Mouse (Mus musculus): Measurements from ENCODE around the gene Atf1. TPM values are rescaled to one million over a fixed set of nuclear protein-coding genes. Genes with fewer than 3 reads are reported as not detected.
A peak's percentile ranks its signal among the peaks of the same experiment; 100 is the strongest.
"Not testable (repeated sequence)": the region's sequence is repeated elsewhere in the genome, so short reads cannot be mapped to it uniquely, and the experiment has no call there.

Atf1 gene
- polyA plus RNA-seq, 1 experiment: 14.3 TPM

DNA sequence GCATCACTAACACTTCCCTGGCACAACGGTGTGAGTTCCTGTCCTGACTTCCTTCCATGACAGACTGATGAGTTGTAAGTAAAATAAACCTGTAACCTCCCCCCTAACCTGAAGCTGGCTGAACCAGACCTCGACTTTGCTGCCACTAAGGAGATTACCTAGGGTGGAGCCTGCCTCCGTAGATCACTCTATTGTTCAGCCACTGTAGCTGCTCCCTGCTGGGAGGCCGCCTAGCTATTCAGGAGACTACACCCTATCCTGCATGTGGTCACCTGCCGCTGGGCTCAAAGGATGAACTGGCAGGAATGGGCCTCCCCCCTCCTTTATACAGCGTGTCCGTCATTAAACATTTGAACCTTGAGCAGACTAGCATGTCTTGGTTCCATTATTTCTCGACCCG lies 42.2 kb downstream of the Atf1 start:
- no peak for TF ChIP-seq CTCF (IDR thresholded peaks at IDR 0.05; ENCODE audit: extremely low read depth, insufficient read depth, low read length)
- no peak for TF ChIP-seq POLR2A (IDR thresholded peaks at IDR 0.05; ENCODE audit: extremely low read depth, insufficient read depth, low read length)
- Histone ChIP-seq H3K4me1 (ENCODE audit: control insufficient read depth, insufficient read depth, low read length) (no peaks in the 10 kb centered on the region), H3K27ac (ENCODE audit: insufficient read depth, low read length) (no peak overlapping the region), H3K4me3 (ENCODE audit: insufficient read depth, low read length) (no peak overlapping the region)

- H3K4me3 ChIP-seq (ENCODE audit: insufficient read depth, low read length); H3K4me1 ChIP-seq (ENCODE audit: control insufficient read depth, insufficient read depth, low read length); H3K27ac ChIP-seq (ENCODE audit: insufficient read depth, low read length): not testable (repeated sequence)
Observed at GRCm38 (mm10) chr15:100270609-100271008, 43.0 kb downstream of the Atf1 start.

DNA sequence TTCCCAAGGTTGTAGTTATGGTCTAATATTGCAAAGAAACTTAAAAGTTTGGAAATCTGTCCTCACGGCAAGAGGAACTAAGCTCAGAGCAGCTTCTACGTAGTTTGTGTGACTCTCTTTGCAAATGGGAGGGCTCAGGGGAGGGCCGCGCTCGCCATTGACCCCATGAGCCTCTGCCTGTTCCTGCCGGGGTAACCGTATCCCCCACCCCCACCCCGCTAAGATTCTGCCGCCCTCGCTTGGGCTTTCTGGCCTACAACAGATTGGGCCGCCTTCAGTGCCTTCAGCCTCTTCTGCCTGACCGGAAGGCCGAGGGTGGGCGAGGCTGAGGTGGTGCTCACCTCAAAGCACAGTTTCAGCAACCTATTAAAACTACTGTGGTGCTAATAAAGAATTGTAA lies 43.8 kb downstream of the Atf1 start:
- no peak overlapping the region for H3K4me3 ChIP-seq (ENCODE audit: insufficient read depth, low read length)
- TF ChIP-seq CTCF (IDR thresholded peaks at IDR 0.05; ENCODE audit: extremely low read depth, insufficient read depth, low read length) (no peak), POLR2A (IDR thresholded peaks at IDR 0.05; ENCODE audit: extremely low read depth, insufficient read depth, low read length) (no peak)
- H3K4me1 ChIP-seq (ENCODE audit: control insufficient read depth, insufficient read depth, low read length): no peaks in the 10 kb centered on the region
- no peak overlapping the region for H3K27ac ChIP-seq (ENCODE audit: insufficient read depth, low read length)

- H3K4me3 ChIP-seq (ENCODE audit: insufficient read depth, low read length); H3K4me1 ChIP-seq (ENCODE audit: control insufficient read depth, insufficient read depth, low read length); H3K27ac ChIP-seq (ENCODE audit: insufficient read depth, low read length): not testable (repeated sequence)
Observed at GRCm38 (mm10) chr15:100273791-100274308, 46.2 kb downstream of the Atf1 start.

DNA sequence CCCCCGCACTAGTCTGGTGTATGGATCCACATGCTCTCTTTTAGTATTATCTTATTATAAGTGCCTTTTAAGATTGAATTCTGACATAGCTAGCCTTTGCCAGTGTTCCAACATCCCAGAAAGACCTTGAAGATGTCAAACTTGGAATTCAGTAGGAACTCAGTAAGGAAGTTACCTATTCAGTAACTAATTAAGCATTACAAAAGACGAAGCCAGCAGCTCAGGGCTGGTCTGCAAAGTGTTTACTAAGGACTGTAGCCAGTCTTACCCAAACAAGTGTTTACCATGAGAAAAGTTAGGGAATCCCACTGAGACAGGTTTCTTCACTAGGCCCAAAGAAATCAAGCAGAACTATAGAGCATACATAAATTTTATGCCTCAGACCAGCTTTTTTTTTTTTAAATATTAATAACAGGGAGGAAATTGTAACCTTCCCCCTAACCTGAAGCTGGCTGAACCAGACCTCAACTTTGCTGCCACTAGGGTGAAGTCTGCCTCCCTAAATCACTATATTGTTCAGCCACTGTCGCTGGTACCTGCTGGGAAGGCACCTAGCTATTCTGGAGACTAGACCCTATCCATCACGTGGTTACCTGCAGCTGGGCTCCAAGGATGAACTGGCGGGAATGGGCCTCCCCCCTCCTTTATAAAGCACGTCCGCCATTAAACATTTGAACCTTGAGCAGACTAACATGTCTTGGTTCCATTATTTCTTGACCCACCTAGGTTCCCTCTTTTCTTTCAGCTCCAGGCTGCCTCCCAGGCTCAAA lies 47.4 kb downstream of the Atf1 start:
- Histone ChIP-seq H3K27ac (ENCODE audit: insufficient read depth, low read length) (no peak overlapping the region), H3K4me3 (ENCODE audit: insufficient read depth, low read length) (no peak overlapping the region), H3K4me1 (ENCODE audit: control insufficient read depth, insufficient read depth, low read length) (no peaks in the 10 kb centered on the region)
- no peak for TF ChIP-seq POLR2A (IDR thresholded peaks at IDR 0.05; ENCODE audit: extremely low read depth, insufficient read depth, low read length)
- TF ChIP-seq CTCF (IDR thresholded peaks at IDR 0.05; ENCODE audit: extremely low read depth, insufficient read depth, low read length): no peak

GRCm38 (mm10) chr15:100276403-100276802 lies 48.8 kb downstream of the Atf1 start:
- Histone ChIP-seq H3K27ac (ENCODE audit: insufficient read depth, low read length) (no peak overlapping the region), H3K4me1 (ENCODE audit: control insufficient read depth, insufficient read depth, low read length) (no peaks in the 10 kb centered on the region), H3K4me3 (ENCODE audit: insufficient read depth, low read length) (no peak overlapping the region)
- TF ChIP-seq CTCF (IDR thresholded peaks at IDR 0.05; ENCODE audit: extremely low read depth, insufficient read depth, low read length): no peak
- TF ChIP-seq POLR2A (IDR thresholded peaks at IDR 0.05; ENCODE audit: extremely low read depth, insufficient read depth, low read length): no peak

GRCm38 (mm10) chr15:100277586-100277985 lies 50.0 kb downstream of the Atf1 start:
- no peak overlapping the region for H3K4me3 ChIP-seq (ENCODE audit: insufficient read depth, low read length)
- TF ChIP-seq CTCF (IDR thresholded peaks at IDR 0.05; ENCODE audit: extremely low read depth, insufficient read depth, low read length) (no peak), POLR2A (IDR thresholded peaks at IDR 0.05; ENCODE audit: extremely low read depth, insufficient read depth, low read length) (no peak)
- no peak overlapping the region for H3K27ac ChIP-seq (ENCODE audit: insufficient read depth, low read length)
- H3K4me1 ChIP-seq (ENCODE audit: control insufficient read depth, insufficient read depth, low read length): no peaks in the 10 kb centered on the region

- Histone ChIP-seq H3K27ac (ENCODE audit: insufficient read depth, low read length) (no peak within 1 kb of the TSS), H3K4me3 (ENCODE audit: insufficient read depth, low read length) (no peak within 1 kb of the TSS), H3K4me1 (ENCODE audit: control insufficient read depth, insufficient read depth, low read length) (no peaks in the 10 kb centered on the region)
- no peak for TF ChIP-seq POLR2A (IDR thresholded peaks at IDR 0.05; ENCODE audit: extremely low read depth, insufficient read depth, low read length)
- TF ChIP-seq CTCF (IDR thresholded peaks at IDR 0.05; ENCODE audit: extremely low read depth, insufficient read depth, low read length): no peak
Observed at GRCm38 (mm10) chr15:100280626-100281025, 53.0 kb downstream of the Atf1 start, which contains the start of gene Tmprss12. Gene Tmprss12 (plus strand): TSS chr15:100280837.

DNA sequence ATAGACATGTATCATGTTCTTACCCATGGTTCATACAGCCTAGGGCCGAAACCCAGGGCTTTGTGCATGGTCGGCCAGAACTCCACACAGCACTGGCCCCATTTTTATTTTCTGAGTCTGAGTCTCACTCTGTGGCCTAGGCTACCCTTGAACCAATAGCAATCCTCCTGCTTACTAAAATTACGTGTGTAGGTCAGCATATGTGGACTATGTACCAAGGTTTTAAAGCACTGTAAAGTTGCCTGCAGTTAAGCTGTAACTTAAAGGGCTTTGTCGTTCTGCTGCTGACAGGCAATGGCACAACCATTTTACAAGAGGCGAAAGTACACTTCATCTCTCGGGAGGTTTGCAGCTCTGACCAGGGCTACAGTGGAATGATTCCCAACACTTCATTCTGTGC lies 61.4 kb downstream of the Atf1 start:
- TF ChIP-seq POLR2A (IDR thresholded peaks at IDR 0.05; ENCODE audit: extremely low read depth, insufficient read depth, low read length): no peak
- no peak for TF ChIP-seq CTCF (IDR thresholded peaks at IDR 0.05; ENCODE audit: extremely low read depth, insufficient read depth, low read length)
- no peak overlapping the region for H3K27ac ChIP-seq (ENCODE audit: insufficient read depth, low read length)

DNA sequence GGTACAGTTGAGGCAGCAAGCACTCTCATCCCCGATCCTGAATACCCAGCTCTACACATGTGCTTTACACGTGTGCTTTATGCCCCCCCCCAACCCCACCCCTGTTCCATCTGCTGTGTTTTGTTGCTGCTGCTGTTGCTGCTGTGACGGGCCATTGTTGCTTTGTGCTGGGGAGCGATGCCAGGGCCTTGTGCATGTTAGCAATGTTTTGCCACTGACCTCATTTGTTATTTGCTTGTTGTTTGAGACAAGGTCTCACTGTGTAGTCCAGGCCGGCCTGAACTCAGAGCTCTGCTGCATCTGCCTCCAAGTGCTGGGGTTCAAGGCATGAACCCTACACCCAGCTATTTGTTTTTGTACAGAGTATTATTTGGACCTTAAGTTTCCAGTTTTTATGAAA lies 63.2 kb downstream of the Atf1 start:
- no peaks in the 10 kb centered on the region for H3K4me1 ChIP-seq (ENCODE audit: control insufficient read depth, insufficient read depth, low read length)
- peak overlapping the region; percentile 22; the same call in 1 of the 2 replicates for H3K27ac ChIP-seq (ENCODE audit: insufficient read depth, low read length)
- TF ChIP-seq CTCF (IDR thresholded peaks at IDR 0.05; ENCODE audit: extremely low read depth, insufficient read depth, low read length): no peak
- TF ChIP-seq POLR2A (IDR thresholded peaks at IDR 0.05; ENCODE audit: extremely low read depth, insufficient read depth, low read length): no peak
- no peak overlapping the region for H3K4me3 ChIP-seq (ENCODE audit: insufficient read depth, low read length)

More for the DNA sequence above, 61.4 kb downstream of the Atf1 start:
- Histone ChIP-seq H3K4me1 (ENCODE audit: control insufficient read depth, insufficient read depth, low read length) (no peaks in the 10 kb centered on the region), H3K4me3 (ENCODE audit: insufficient read depth, low read length) (no peak overlapping the region)
